Mouse (Mus musculus): Measurements from ENCODE around the gene Usf1. TPM values are rescaled to one million over a fixed set of nuclear protein-coding genes. Genes with fewer than 3 reads are reported as not detected.

The Usf1 gene
- total RNA-seq, 2 experiments from 2014 or later = 105 TPM

DNA sequence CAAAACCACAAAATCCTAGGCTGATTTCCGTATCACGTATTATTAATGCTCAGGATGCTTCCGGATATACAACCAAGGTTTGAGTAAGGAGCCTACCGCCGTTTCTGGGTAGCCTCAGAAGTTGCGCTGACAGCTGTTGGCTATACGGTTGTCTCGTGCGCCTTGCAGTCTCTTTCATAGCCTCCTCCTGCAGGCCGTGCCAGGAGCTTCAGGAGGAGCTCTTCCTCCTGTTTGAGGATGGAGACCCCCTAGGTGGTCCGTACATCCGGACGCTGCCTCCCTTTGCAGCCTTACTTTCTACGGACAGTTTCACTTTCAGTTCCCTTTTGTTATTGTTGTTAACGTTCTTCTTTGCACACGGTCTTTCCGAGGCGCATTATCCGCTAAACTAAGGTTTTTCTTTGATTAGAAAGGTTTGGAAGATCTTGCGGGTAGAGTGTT, 908 bp downstream of the Usf1 start:
- intact Hi-C loops (cut with DNase I) = loop anchor here (5.0 kb wide), 1 partner anchor 65 kb away; no protein-coding TSS in a partner anchor
- DNase-seq (ENCODE audit: low spot score in 2 of 2) = peak; percentile 30 to 37

DNA sequence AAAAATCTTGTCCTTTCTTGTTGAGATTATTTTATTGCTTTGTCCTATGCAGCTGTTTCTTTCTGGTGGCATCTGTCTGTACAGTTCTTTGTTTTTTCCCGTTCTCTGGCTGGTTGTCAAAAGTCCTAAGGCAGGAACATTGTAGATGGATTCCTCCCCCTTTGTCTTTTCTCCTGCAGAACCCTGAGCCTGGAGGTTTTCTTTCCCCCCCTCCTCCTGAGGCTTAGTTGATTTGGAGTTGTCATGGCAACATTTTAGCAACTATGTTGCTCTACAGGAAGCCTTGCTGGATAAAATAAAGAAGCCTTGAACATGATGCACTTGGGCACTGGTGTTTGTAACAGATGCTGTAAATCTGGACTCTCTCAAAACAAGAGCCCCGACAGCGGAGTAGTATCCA, 1.3 kb downstream of the Usf1 start:
- DNase-seq (ENCODE audit: low spot score in 2 of 2) = peak; percentile 31 to 70
- intact Hi-C loops (cut with DNase I) = loop anchor here (5.0 kb wide), 1 partner anchor 65 kb away; no protein-coding TSS in a partner anchor

DNA sequence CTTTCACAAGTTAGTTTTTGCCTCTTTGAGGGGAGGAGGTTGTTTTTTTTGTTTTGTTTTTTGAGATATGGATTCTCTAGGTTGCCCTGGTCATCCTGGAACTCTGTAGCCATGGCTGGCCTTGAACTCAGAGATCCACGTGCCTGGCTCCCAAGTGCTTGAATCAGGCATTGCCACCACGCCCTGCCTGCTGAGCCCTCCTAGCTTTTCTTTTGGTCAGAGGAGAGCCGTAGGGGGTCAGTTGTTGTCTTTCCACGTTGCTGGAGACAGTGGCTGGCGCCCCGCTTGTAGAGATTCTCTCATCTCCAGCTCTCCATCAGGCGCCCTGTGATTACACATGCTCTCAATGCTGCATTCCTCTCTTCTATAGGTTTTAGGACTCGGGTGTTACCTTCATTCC, 2.5 kb downstream of the Usf1 start:
- intact Hi-C loops (cut with DNase I) = loop anchor here (5.0 kb wide), 1 partner anchor 64 kb away; no protein-coding TSS in a partner anchor

DNA sequence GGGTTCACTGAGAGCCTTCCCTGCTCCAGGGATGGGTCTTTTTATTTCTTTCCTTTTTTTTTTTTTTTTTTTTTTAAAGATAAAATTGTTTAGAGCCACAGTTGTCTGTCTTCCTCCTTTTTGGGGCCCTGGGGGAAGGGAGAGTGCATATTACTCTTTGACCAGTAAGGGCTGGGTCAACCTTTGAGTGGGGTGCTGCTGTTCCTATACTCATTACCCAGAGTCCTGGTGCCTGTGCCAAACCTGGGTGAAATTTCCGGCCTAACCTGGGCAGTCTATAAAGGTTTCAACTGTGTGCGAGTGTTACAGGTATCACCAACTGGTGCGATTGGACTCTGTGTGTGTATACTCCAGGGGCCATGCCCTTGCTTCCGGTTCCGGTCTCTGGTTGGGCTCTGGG, 7.5 kb downstream of the Usf1 start, which contains the start of gene Tstd1:
Gene Tstd1 (plus strand): TSS at position 213 of the 400 bp plus-strand sequence.
- no peak for DNase-seq (ENCODE audit: low spot score in 2 of 2)
- intact Hi-C loops (cut with DNase I) = no loop called here

More for the DNA sequence above, 2.5 kb downstream of the Usf1 start:
- DNase-seq (ENCODE audit: low spot score in 2 of 2) = no peak

DNA sequence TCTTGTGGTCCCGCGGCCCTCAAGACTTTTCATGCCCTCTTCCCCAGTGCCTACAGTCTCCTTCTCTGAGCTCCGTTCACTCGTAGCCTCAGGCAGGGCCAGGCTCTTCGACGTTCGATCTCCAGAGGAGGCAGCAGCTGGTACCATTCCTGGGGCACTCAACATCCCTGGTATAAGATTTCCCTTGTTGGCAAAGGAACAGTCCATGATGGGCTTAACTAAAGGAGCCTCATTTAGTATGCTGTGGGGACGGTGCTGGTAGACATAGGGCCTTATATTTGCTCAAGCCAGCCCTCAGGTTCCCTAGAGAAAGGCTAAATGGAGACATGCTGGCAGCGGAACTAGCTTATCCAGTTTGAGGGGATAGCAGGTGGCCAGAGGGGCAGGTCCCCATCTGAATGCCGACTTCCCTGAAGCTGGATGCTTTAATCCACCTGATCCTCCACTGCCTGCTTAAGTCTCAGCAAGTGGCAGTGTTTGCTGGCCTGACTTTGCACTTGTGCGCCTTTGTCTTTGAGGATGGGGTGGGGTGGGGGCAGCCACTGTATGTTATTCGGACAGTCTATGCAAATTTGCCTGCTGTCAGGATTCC, 8.3 kb downstream of the Usf1 start:
- intact Hi-C loops (cut with DNase I) = no loop called here
- DNase-seq (ENCODE audit: low spot score in 2 of 2) = no peak

DNA sequence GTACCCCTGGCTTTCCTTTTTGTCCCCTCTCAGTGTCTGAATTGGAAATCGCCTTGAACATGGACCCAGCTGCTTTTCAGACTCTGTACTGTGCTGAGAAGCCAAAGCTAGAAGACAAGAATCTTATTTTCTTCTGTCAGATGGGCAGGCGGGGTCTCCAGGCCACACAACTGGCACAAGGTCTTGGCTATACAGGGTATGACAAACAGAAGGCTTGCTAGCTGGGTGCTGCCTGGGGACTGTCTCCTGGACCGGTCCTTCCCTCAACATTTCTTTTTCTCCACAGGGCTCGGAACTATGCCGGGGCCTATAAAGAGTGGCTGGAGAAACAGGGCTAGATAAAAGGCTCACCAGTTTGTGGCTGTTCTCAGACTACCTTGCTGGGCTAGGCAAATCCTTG, 8.8 kb downstream of the Usf1 start:
- intact Hi-C loops (cut with DNase I) = no loop called here
- no peak for DNase-seq (ENCODE audit: low spot score in 2 of 2)

DNA sequence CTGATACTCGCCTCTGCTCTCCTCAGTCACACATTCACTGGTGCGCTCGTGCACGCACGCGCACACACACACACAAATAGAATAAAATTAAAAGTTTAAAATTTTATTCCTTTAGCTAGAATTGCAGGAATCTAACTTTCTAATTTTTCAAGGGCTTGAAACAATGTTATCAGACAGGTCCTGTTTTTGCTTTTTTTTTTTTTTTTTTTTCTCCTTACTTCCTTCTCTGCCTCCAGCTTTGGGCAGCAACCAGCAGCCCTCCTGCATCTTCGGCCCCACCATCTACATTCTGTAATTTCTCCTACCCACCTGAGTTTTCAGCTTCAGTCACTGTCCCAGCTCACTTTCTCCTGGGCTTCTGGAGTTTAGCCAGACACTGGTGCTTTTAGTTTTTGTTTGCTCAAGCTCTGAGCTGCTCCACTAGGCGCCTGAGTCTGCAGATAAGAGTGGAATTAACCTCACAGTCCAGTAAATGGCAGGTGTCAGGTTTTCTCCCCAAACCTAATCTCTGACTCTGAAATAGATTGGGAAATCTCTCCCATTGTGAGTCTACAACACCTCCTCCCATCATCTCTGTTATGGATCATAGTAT, 11.5 kb downstream of the Usf1 start:
- no peak for DNase-seq (ENCODE audit: low spot score in 2 of 2)
- intact Hi-C loops (cut with DNase I) = no loop called here

DNA sequence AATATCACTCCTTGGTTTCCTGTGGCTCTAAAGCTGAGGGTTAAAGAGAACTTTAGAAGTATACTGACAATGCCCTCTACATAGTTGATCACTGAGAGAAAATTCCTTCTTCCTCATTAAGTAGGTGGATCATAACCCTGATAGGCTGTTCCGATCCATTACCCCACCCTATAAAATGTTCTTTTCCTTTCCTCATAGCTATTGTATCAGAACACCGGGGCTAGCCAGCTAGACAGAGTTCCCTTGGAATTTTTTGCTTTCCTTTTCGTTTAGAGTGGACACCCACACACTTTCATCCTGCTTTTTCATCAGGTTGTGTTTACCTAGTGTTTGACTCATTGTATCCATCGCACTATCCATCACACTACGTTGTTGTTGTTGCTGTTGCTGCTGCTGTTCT, 13.5 kb downstream of the Usf1 start:
- intact Hi-C loops (cut with DNase I) = no loop called here
- no peak for DNase-seq (ENCODE audit: low spot score in 2 of 2)

DNA sequence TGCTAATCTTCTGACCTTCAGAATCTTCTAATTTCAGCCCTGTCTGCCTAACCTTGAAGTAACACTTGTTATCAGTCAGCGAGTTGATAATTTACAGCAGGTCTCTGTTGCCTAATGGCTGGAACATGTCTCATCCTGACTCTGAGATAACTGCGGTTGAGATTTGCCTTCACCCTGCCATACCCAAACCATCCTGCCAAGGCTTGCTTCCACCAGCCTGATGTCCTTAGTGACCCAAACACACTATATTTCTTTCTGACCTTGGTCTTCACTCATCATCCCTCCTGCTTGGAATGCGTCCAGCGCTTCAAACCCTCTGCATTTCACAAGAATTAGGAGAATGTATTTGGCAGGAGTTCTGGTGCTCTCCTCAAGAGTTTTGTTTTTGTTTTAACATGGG, 14.0 kb downstream of the Usf1 start:
- intact Hi-C loops (cut with DNase I) = no loop called here
- no peak for DNase-seq (ENCODE audit: low spot score in 2 of 2)

DNA sequence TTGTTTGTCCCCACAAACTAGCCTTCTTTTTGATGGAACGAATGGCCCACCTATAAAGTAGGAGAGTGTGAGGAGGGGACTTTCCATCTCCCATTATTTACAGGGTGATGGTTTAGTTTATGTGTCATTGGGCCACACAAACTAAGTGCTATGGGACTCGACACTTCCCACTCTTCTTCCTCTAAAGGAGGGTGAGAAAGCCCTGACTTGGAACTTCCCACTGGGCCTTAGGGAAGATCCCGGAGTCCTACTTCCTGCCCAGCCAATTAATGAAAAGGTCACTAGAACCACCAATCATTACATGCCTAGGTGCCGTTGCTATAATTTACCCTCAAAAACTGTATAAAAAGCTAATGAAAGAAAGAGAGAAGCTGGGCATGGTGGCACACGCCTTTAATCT, 21.0 kb downstream of the Usf1 start:
- no peak for DNase-seq (ENCODE audit: low spot score in 2 of 2)
- intact Hi-C loops (cut with DNase I) = no loop called here

DNA sequence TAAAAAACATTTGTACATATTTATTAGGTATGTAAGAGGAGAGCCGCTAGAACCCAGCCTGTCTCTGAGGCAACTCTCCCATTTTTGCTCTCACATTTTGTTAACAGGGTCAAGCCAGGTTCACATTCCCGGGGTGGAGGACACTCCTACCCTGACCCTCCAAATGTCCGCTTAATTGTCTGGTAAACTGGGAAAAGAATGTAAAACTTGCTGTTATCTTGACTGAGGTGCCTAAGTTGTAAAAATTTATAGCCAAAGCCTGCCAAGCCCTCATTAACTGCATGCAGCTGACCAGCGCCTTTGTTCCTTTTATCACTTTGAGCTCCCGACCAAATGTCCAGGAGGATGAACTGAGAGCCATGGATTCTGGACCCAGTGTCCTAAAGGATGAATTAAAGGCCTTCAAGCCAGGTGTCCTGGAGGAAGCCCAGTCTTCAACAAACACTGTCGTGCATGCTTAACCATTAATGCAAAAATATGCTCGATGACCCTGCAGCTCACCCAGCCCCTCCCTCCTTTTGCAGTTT, 24.2 kb downstream of the Usf1 start:
- DNase-seq (ENCODE audit: low spot score in 2 of 2) = no peak
- intact Hi-C loops (cut with DNase I) = no loop called here

DNA sequence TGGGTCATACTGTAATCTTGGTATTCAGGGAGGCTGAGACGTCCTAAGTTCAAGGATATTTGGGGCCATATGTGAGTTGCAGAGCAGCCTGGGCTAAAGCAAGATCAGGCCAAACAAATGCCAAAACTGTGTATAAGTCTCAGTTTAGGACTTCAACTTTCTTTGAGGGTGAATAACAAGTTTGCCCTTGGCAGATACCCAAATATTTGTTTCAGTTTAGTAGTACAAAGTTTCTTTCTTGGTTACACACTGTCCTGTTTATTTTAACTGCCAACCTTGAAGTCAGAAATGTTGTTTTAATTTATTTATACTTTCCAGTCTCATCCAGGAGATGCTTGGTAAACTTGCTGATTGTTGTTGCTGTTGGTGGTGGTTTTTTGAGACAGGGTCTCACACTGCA, 24.9 kb downstream of the Usf1 start:
- no peak for DNase-seq (ENCODE audit: low spot score in 2 of 2)
- intact Hi-C loops (cut with DNase I) = no loop called here

DNA sequence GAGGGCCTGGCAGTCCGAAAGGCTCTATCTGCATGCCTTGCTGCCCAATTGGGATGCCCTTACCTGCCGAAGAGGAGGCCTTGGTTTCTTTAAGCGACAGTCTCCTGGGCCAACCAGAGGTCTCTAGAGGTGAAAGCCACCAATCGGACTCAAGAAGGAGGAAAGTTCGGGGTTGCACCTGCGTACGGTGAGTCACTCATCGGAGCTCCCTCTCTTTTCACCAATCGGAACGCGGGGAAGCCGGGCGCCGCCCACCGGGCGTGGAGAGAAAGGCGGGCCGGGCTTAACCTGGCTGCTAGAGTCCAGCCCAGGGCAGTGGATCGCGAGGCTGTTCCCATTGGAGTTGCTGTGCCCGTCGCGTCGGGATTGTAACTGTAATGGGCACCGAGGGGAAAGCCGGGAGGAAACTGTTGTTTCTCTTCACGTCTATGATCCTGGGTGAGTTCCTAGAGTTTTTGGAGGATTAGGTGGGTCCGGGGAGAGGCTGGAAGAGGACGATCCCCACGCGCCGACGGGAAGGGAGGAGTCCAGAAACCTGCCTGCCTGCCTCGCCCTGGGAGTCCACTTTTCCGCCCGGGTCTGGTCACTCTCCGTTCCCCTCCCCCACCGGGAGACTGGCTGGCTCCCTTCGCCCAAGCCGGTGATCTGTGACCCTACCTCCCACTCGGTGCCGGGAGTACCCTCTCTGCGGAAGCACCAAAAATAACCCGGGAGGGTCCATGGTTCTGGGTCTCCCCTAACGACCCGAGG, 26.3 kb downstream of the Usf1 start, which contains the start of gene F11r:
Gene F11r (plus strand): TSS at position 272 of the 750 bp plus-strand sequence.
- peak in 1 of 2 experiments; percentile 20 for DNase-seq (ENCODE audit: low spot score in 2 of 2)

DNA sequence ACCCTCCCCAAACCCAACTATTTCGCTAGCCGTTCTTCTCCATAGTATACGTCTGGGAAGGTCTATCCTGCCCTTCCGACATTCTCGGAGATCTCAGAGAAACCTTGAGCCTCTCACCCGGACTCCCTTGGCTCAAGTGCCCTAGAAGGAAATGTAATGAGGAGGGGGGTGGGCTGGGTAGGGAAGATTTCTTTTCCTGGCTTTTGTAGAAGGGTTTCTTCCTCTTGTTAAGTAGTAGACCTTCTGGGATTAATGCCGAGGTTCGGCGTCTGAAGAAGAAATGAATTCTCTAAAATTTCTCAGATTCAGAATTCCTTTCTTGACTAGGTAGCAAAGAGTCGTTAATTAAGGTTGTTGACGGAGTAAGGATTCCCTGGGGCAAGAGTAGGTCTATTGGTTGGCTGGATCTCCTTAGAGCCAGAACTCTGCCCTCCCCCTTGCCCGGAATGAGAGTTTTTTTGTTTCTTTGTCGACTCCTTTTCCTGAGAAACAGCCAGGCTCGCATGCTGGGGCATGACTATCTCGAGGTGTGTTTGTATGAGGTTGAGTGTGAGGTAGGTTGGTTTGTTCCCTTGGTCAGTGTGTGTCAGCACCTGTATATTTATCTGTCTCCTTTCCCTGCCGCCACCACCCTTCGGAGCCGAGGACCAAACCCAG, 27.0 kb downstream of the Usf1 start:
- intact Hi-C loops (cut with DNase I) = no loop called here

More for the DNA sequence above, 26.3 kb downstream of the Usf1 start, which contains the start of gene F11r:
- intact Hi-C loops (cut with DNase I) = no loop called here

DNA sequence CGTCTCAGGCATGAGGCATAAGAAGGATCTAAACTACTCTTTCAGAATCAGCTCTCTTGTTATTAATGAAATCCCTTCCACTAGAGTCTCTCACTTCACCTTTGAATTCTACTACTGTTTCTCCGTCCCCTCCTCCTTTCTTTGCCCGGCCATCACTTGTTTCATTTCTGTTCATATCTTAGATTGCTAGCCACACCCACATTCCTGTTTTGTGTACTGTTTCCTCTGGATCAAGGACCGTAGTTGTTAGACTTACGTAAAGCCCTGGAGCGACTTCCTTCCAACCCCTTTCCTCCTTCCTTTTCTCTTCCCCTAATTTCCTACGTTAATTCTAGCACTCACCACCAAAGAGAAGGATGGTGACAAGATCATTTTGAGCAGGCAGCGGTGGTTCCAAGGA, 28.0 kb downstream of the Usf1 start:
- intact Hi-C loops (cut with DNase I) = no loop called here

More for the DNA sequence above, 27.0 kb downstream of the Usf1 start:
- DNase-seq (ENCODE audit: low spot score in 2 of 2) = no peak

DNA sequence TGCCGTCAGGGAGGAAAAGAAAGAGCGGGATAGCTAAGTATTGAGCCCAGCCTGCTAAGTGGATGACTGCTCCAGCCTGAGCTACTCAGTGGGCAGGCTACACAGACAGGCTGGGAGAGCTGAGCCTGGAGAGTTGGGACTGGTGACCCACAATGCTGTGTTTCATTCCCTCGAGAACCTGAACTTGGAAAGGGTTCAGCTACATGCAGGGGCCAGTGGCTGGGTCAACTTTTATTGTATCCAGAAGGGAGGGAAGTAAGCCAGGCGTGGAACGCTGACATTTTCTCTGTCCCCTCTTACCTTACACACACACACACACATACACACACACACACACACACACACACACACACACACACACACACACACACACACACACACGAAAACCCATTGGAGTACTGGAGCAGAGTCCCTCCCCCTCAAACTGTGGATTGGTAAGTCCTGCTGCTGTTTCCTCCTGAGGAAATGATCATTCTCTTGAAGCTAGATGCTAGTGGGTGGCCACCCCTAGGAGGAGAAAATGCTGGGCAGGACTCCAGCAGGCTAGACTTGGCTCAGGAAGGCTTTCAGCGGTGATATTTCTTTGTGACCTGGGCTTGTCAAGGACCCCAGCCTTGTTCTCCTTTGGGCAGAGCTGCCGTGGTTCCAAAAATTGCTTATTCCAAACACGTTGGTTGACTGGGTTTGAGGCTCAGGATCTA, 29.1 kb downstream of the Usf1 start:
- intact Hi-C loops (cut with DNase I) = loop anchor here (10.0 kb wide), 1 partner anchor 265 kb away; no protein-coding TSS in a partner anchor
- DNase-seq (ENCODE audit: low spot score in 2 of 2) = peak in 1 of 2 experiments; percentile 28

More for the DNA sequence above, 28.0 kb downstream of the Usf1 start:
- no peak for DNase-seq (ENCODE audit: low spot score in 2 of 2)

DNA sequence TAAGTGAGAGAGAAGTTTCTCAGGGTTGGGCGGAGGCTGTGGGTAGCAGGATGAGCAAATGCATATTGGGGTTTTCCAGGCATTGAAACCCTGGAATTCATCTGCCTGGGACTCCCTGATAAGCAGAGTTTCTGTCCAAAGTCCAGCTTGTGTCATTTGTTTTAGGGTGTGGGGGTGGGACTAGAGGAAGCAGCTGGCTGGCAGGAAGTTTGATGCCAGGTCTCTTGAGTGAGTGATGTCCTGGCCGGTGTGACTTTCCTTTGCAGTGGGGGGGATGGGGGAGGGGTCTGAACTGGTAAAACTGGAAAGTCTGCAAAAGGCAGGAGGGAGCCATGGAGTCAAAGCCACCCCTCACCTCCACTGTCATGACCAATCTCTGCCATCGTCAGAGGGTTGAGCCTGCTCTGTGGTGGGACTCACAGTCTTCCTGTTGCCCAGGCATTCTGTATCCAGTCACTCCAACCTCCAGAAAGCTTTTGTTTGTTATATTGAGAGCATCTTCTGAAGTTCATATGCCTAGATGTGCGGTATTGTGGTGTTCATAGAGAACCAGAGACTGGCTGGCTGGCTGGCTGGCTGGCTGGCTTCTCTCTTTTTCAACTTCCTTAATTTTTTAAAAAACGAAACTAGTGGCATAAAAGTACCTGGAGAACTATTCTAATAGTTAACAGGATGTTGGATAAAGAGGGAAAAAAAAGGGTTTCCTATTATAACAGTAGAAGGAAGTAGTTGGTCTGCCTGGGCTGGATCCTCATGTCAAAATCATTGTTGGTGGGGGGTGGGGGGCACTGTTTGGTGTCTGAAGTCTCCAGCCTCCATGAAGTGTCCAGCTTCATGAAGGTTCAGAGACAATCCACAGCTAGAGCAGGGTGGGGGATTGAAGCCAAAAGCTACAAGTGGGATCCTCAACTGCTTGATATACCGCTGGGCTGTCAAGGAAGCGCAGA, 30.6 kb downstream of the Usf1 start:
- intact Hi-C loops (cut with DNase I) = loop anchor here (10.0 kb wide), 1 partner anchor 267 kb away; no protein-coding TSS in a partner anchor
- DNase-seq (ENCODE audit: low spot score in 2 of 2) = no peak

DNA sequence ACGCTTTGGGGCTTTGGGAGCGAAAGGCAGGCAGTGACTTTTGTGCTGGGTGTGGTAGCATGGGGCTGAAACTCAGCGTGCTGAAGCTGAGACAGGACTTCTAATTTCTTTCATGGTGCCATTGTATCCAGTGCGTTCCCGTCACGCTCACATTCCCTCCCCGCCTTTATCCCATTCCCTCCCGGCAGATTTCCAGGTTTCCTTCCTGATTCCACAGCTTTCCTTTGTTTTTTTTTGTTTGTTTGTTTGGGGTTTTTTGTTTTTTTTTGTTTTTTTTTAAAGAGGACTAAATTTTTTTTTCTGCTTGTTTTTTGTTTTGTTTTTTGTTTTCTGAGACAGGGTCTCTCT, 31.3 kb downstream of the Usf1 start:
- DNase-seq (ENCODE audit: low spot score in 2 of 2) = no peak
- intact Hi-C loops (cut with DNase I) = loop anchor here (10.0 kb wide), 1 partner anchor 268 kb away; no protein-coding TSS in a partner anchor

Data from left cerebral cortex, postnatal 25 days (tissue).